Mouse (Mus musculus) liver, adult 2 months (tissue): ENCODE data around the gene Csmd2.

Source experiments
- CTCF ChIP-seq: fragments of 200-500 bp; IDR thresholded peaks from 2 replicates; pipeline ENCODE4 v1.5.1; 2011; ENCODE audit warnings: low read depth, low read length, control low read depth
- POLR2A ChIP-seq: fragments of 200-500 bp; IDR thresholded peaks from 2 replicates; pipeline ENCODE4 v1.6.1; 2011; ENCODE audit warnings: low read length, control low read depth; ENCODE audit not compliant: insufficient read depth; ENCODE audit errors: extremely low read depth

GRCm38 (mm10) chr4:128407084-128407845, 419.6 kb downstream of the Csmd2 start:
- TF ChIP-seq CTCF (no peak), POLR2A (no peak)
